Mouse (Mus musculus) embryonic facial prominence, embryonic 11.5 days (tissue): ENCODE measurements at regions not wholly inside any gene's neighbourhood (a gene's known extent, or its start where the extent isn't known, plus 50 kb on each side); places are given as distances from the start of the nearest gene placed in this dataset.

Experiments used
- ATAC-seq: fragments of 200-750 bp; cut with Nextera tagmentation; replicated peaks from 2 replicates; pipeline ENCODE4 v1.8.0; 2017; ENCODE audit warnings: low read depth; ENCODE audit not compliant: insufficient number of reproducible peaks, low FRiP score, low TSS enrichment
- DNase-seq: peaks from one replicate; pipeline ENCODE4 v3.0.0-alpha.2; 2015; ENCODE audit warnings: low spot score
- H3K27ac ChIP-seq: fragments of 300-500 bp; sonication (generic); replicated peaks from 2 replicates; pipeline ENCODE4 v1.5.1; 2014; ENCODE audit warnings: mild to moderate bottlenecking, low read depth, low read length, control low read depth
- H3K27me3 ChIP-seq: fragments of 300-500 bp; sonication (generic); 2 replicates; pipeline ENCODE4 v1.6.1; 2014; ENCODE audit warnings: mild to moderate bottlenecking, low read length, moderate library complexity, mixed read lengths; ENCODE audit not compliant: control insufficient read depth, insufficient read depth
- H3K36me3 ChIP-seq: fragments of 300-500 bp; sonication (generic); replicated peaks from 2 replicates; pipeline ENCODE4 v1.6.1; 2014; ENCODE audit warnings: low read depth, mild to moderate bottlenecking, low read length, moderate library complexity, mixed read lengths; ENCODE audit not compliant: control insufficient read depth, insufficient read depth
- H3K4me1 ChIP-seq: fragments of 300-500 bp; sonication (generic); 2 replicates; pipeline ENCODE4 v1.6.1; 2014; ENCODE audit warnings: low read length, mixed read lengths; ENCODE audit not compliant: control insufficient read depth, insufficient read depth
- H3K4me2 ChIP-seq: fragments of 300-500 bp; sonication (generic); 2 replicates; pipeline ENCODE4 v1.6.1; 2014; ENCODE audit warnings: low read depth, mild to moderate bottlenecking, control low read depth, low read length, moderate library complexity
- H3K4me3 ChIP-seq: fragments of 300-500 bp; sonication (generic); 2 replicates; pipeline ENCODE4 v1.5.1; 2014; ENCODE audit warnings: low read depth, low read length, control low read depth
- H3K9ac ChIP-seq: fragments of 300-500 bp; sonication (generic); replicated peaks from 2 replicates; pipeline ENCODE4 v1.6.1; 2014; ENCODE audit warnings: mild to moderate bottlenecking, control low read depth, low read length
- H3K9me3 ChIP-seq: fragments of 300-500 bp; sonication (generic); replicated peaks from 2 replicates; pipeline ENCODE4 v1.6.1; 2016; ENCODE audit warnings: mild to moderate bottlenecking, low read length, inconsistent platforms, mixed read lengths; ENCODE audit not compliant: control insufficient read depth
- WGBS: fragments of 180-500 bp; shearing (Covaris S2); extraction: QIAGEN DNeasy Blood & Tissue Kit; methylation state at CpG from one replicate; pipeline ENCODE4 v1.1.7; 2014; 5-methylcytosine and 5-hydroxymethylcytosine counted together

DNA sequence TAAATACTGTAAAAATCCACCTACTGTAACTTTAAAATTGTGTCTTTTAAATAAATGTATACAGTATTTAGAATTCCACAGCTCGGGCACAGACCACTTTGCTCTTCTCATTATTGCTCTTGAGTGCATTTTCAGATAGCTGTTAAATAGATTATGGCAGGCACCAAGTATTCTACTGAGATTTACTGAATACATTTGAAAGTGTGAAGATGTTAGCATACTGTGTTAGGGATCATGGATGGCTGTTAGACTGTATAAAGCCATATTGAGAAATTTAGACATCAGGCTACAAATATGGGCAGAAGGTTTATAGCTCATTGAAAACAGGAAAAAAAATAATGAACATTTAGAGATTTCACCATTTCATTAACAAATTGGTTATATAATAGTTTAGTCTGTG, 130.5 kb upstream of the Tbx18 start:
- no peak for ATAC-seq
- no peak for DNase-seq
- H3K4me3 ChIP-seq: no peak overlapping the region
- no peaks in the 10 kb centered on the region for H3K27me3 ChIP-seq
- no peaks in the 10 kb centered on the region for H3K36me3 ChIP-seq
- no peaks in the 10 kb centered on the region for H3K4me1 ChIP-seq
- no peaks in the 10 kb centered on the region for H3K9me3 ChIP-seq
- no peak overlapping the region for H3K4me2 ChIP-seq
- 77% methylated on average over 1 of the region's 1 CpGs for WGBS
- no peak overlapping the region for H3K9ac ChIP-seq
- H3K27ac ChIP-seq: no peak overlapping the region

DNA sequence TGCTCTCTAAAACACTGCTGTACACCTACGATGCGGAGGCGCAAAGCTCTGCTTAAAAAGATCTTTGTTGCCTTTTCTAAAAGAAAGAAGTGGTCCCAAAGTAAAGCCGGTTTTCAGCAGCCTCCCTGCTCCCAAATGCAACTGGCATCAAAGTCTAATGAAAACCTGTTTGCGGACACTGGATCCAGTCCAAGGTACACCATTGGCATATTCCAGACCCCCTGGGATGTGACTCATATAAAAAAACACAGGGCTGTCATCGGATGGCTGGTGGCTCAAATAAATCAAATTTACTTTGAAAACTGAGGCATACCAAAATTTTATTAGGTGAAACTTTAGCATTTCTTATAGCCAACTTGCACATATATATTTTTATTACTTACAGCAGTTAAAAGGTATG, 134.2 kb upstream of the Tbx18 start:
- DNase-seq (no peak), ATAC-seq (no peak)

DNA sequence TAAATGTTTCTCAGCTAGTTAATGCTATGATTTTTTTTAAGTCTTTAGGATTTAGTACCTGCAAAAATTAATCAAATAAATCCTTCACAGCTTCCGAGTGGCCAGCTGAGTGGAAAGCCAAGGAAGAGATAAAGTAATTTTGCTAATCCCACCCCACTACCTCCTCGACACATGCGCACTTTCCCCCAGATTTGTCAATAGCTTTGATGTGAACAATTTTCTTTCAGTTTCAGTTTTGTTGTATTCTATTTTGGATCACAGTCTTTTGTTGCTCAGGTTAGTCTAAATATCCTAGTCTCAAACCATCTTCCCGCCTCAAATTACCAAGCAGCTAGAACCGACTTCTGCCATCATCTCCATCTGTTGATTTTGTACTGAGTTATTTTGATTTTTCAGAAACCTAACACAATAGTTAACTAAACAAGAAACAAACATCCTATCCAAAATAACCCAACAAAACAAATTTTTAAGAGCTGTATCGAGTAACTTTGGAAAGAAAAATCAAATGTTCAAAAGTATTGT, 141.4 kb upstream of the Tbx18 start:
- no peak overlapping the region for H3K4me3 ChIP-seq
- ATAC-seq: no peak
- H3K27ac ChIP-seq: no peak overlapping the region
- no peaks in the 10 kb centered on the region for H3K27me3 ChIP-seq
- H3K4me1 ChIP-seq: no peaks in the 10 kb centered on the region
- no peaks in the 10 kb centered on the region for H3K9me3 ChIP-seq
- 83% methylated on average over 6 of the region's 6 CpGs for WGBS
- H3K4me2 ChIP-seq: no peak overlapping the region
- H3K9ac ChIP-seq: no peak overlapping the region
- DNase-seq: no peak
- no peaks in the 10 kb centered on the region for H3K36me3 ChIP-seq

More for the DNA sequence above, 134.2 kb upstream of the Tbx18 start:
- H3K9ac ChIP-seq: no peak overlapping the region
- H3K36me3 ChIP-seq: no peaks in the 10 kb centered on the region
- WGBS: 74% methylated on average over 6 of the region's 6 CpGs
- H3K27me3 ChIP-seq: no peaks in the 10 kb centered on the region
- no peak overlapping the region for H3K4me3 ChIP-seq
- no peaks in the 10 kb centered on the region for H3K9me3 ChIP-seq
- H3K4me2 ChIP-seq: no peak overlapping the region
- H3K27ac ChIP-seq: no peak overlapping the region
- no peaks in the 10 kb centered on the region for H3K4me1 ChIP-seq

DNA sequence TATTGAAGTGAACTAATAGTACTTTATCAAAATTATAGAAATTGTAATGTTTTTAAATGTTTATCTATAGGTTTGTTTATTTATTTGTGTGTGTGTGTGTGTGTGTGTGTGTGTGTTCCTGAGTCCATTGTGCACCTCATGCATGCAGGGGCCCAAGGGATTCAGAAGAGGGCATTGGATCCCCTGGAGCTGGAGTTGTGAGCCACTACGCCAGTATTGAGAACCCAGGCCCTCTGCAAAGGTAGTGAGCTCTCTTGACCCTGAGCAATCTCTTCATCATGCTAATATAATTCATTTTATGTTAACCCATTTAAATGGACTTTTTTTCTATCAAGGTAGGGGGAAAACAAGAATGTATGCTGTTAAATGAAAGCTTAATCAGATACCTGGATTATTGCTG, 151.5 kb upstream of the Tbx18 start:
- no peak for ATAC-seq

DNA sequence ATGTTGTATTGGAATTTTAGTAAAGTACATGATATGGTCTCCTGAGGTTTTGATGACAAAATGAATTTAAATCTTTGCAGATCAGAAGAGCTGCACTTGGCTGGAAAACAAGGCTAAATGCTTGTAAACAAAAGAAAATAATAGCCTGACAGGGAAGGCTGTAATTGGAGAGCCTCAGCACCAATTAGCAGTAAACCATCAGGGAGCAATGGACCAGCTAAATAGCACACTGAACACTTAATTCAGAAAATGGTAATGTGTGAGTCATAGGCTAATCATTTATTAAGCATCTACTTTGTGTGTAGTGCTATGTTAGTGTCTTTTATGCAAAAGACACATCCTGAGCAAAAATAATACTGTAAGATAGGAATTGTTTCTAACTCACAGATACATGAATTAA, 152.0 kb upstream of the Tbx18 start:
- Histone ChIP-seq H3K4me2 (no peak overlapping the region), H3K27ac (no peak overlapping the region), H3K36me3 (no peaks in the 10 kb centered on the region), H3K9ac (no peak overlapping the region), H3K4me3 (no peak overlapping the region), H3K4me1 (no peaks in the 10 kb centered on the region), H3K27me3 (no peaks in the 10 kb centered on the region), H3K9me3 (no peaks in the 10 kb centered on the region)
- ATAC-seq (no peak), DNase-seq (no peak)

More for the DNA sequence above, 151.5 kb upstream of the Tbx18 start:
- Histone ChIP-seq H3K27ac (no peak overlapping the region), H3K4me3 (no peak overlapping the region), H3K27me3 (no peaks in the 10 kb centered on the region), H3K4me1 (no peaks in the 10 kb centered on the region), H3K9ac (no peak overlapping the region), H3K4me2 (no peak overlapping the region), H3K9me3 (no peaks in the 10 kb centered on the region), H3K36me3 (no peaks in the 10 kb centered on the region)
- no peak for DNase-seq
- 65% methylated on average over 1 of the region's 1 CpGs for WGBS

DNA sequence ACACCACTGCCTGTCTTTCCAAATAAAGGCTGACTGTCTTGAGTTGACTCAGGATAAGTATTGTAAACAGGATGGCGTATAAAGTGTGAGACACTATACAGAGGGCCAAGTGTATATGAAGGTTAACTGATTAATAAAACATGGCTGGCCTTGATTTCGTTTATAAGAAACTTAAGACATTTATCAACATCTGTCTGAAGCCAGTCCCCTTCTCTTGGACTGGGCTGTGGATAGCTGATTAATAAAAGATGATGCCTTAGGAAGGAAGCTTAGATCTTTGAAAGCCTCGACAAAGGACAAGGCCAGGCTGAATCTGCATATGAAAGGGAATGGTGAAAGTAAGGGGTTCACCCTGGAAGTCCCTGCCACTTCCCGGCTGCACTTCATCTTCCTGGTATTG, 163.0 kb upstream of the Tbx18 start:
- H3K4me3 ChIP-seq: no peak overlapping the region

DNA sequence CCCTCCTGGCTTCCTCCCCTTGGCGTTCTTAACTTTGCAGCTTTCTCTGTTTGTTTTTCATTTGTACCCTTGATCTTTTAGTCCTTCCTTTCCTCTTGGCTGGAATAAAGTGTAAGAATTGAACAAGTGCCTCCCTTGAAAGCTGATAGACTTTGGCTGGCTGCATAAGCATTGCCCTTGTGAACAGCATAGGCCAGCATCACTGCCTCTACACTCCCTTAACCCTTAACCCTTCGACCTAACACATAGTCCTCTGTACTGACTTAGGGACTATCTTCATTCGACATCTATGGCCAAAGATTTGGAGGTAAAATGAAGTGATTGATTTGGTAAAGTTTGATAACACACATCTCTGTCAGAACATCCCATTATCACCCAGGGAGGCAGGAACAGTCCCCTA, 163.5 kb upstream of the Tbx18 start:
- Histone ChIP-seq H3K9ac (no peak overlapping the region), H3K4me1 (no peaks in the 10 kb centered on the region), H3K4me2 (no peak overlapping the region), H3K36me3 (no peaks in the 10 kb centered on the region), H3K27me3 (no peaks in the 10 kb centered on the region), H3K9me3 (no peaks in the 10 kb centered on the region), H3K4me3 (no peak overlapping the region), H3K27ac (no peak overlapping the region)
- WGBS: 36% methylated on average over 3 of the region's 3 CpGs
- ATAC-seq: 0 out of 2 replicates have a peak, but pooled peaks have one; percentile 57
- DNase-seq: peak; percentile 15

More for the DNA sequence above, 163.0 kb upstream of the Tbx18 start:
- 23% methylated on average over 4 of the region's 4 CpGs for WGBS
- Histone ChIP-seq H3K9ac (no peak overlapping the region), H3K27me3 (no peaks in the 10 kb centered on the region), H3K36me3 (no peaks in the 10 kb centered on the region), H3K4me2 (no peak overlapping the region), H3K9me3 (no peaks in the 10 kb centered on the region), H3K27ac (no peak overlapping the region), H3K4me1 (no peaks in the 10 kb centered on the region)
- ATAC-seq (0 out of 2 replicates have a peak, but pooled peaks have one; percentile 50), DNase-seq (peak; percentile 22)

DNA sequence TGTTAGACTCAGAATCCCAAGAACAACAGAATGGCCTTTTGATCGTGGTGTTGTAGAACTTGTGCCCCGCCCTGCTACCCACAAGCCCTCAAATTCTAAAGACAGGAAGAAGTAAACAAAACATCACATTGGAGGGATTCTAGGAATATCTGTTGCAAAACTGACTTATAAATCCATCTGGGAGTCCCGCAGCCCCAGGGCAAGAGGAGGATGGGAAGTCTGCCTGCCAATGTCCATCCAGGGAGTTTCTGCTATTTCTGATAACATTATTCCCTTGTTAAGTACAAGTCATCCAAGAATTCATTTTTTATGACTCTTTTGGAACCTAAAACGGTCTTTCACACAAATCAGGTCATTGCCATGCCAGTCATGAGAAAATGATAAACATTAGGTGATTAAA, 164.5 kb upstream of the Tbx18 start:
- Histone ChIP-seq H3K9ac (no peak overlapping the region), H3K27ac (no peak overlapping the region), H3K9me3 (no peaks in the 10 kb centered on the region), H3K36me3 (no peaks in the 10 kb centered on the region), H3K4me3 (no peak overlapping the region), H3K27me3 (no peaks in the 10 kb centered on the region), H3K4me2 (no peak overlapping the region), H3K4me1 (no peaks in the 10 kb centered on the region)
- DNase-seq (no peak), ATAC-seq (no peak)
- WGBS: 85% methylated on average over 4 of the region's 4 CpGs
